In genomic region chr2:77841464-77841863, GRCm38 (mm10) we compare ENCODE assay signal across 22 mouse cellular contexts. TPM values are rescaled to one million over a fixed set of nuclear protein-coding genes. Genes with fewer than 3 reads are reported as not detected.
A peak's percentile ranks its signal among the peaks of the same experiment; 100 is the strongest.
DNase-seq lines count a peak whose midpoint lies in the region; ATAC-seq lines count a peak whose summit lies in the region.
"Had no signal": no experiment of that assay in that cellular context is flagged by ENCODE, and none has a peak within 500 bp of the region (broad histone marks: within the 10 kb centered on the region; RNA-seq: fewer than 3 reads in every experiment).

No protein-coding gene starts in this region.

- H3K9me3 ChIP-seq in heart, embryonic 12.5 days (replicated peaks), result no peaks in the 10 kb centered on the region
- H3K9me3 ChIP-seq in heart, embryonic 11.5 days (replicated peaks; ENCODE audit: control insufficient read depth, low read length), result no peaks in the 10 kb centered on the region
- H3K9me3 ChIP-seq: hindbrain, embryonic 15.5 days; limb, embryonic 15.5 days; midbrain, embryonic 13.5 days had no signal

- no peaks in the 10 kb centered on the region for H3K36me3 ChIP-seq in heart, embryonic 12.5 days
- H3K36me3 ChIP-seq in heart, embryonic 11.5 days (ENCODE audit: control insufficient read depth, insufficient read depth, low read length), result no peaks in the 10 kb centered on the region
- H3K36me3 ChIP-seq: hindbrain, embryonic 15.5 days; limb, embryonic 15.5 days; midbrain, embryonic 13.5 days had no signal

- H3K27me3 ChIP-seq in heart, embryonic 12.5 days (replicated peaks), result no peaks in the 10 kb centered on the region
- no peaks in the 10 kb centered on the region for H3K27me3 ChIP-seq in heart, embryonic 11.5 days (ENCODE audit: control insufficient read depth, insufficient read depth, low read length)
- H3K27me3 ChIP-seq: hindbrain, embryonic 15.5 days; limb, embryonic 15.5 days; midbrain, embryonic 13.5 days had no signal

- H3K9ac ChIP-seq in heart, embryonic 12.5 days, result no peak overlapping the region
- H3K9ac ChIP-seq in heart, embryonic 11.5 days (ENCODE audit: low read depth, low read length), result no peak overlapping the region
- H3K9ac ChIP-seq: hindbrain, embryonic 15.5 days; limb, embryonic 15.5 days; liver, postnatal 0 days; midbrain, embryonic 13.5 days had no signal

- no peaks in the 10 kb centered on the region for H3K4me1 ChIP-seq in heart, embryonic 12.5 days (replicated peaks)
- no peaks in the 10 kb centered on the region for H3K4me1 ChIP-seq in heart, embryonic 11.5 days (ENCODE audit: control insufficient read depth, insufficient read depth, low read length)
- H3K4me1 ChIP-seq: hindbrain, embryonic 15.5 days; limb, embryonic 15.5 days; midbrain, embryonic 13.5 days had no signal

- H3K27ac ChIP-seq in heart, embryonic 12.5 days (ENCODE audit: poor library complexity, severe bottlenecking), result no peak overlapping the region
- no peak overlapping the region for H3K27ac ChIP-seq in heart, embryonic 11.5 days (ENCODE audit: low read depth, low read length)
- H3K27ac ChIP-seq: hindbrain, embryonic 15.5 days; limb, embryonic 15.5 days; macrophage; midbrain, embryonic 13.5 days had no signal

- no peak for ATAC-seq in heart, embryonic 12.5 days (ENCODE audit: insufficient number of reproducible peaks, low FRiP score)
- ATAC-seq in heart, embryonic 11.5 days (replicated peaks; ENCODE audit: insufficient number of reproducible peaks, low FRiP score, low TSS enrichment), result no peak
- ATAC-seq in frontal cortex, adult (ENCODE audit: low TSS enrichment), result peak; percentile 87
- ATAC-seq: activated CD4-positive, CD25-positive, alpha-beta regulatory T cell, adult 4 months; intestine, postnatal 0 days; liver, postnatal 0 days; midbrain, embryonic 13.5 days had no signal

- peak; percentile 23 to 45 for DNase-seq in layer of hippocampus, postnatal 14 days (ENCODE audit: low spot score in 2 of 2)
- DNase-seq in right cerebral cortex, postnatal 10 days (ENCODE audit: low spot score in 2 of 2), result peak; percentile 37 to 70
- no peak for DNase-seq in T-cell, adult 2 months (ENCODE audit: low spot score)
- DNase-seq in lung, postnatal 36 days, result no peak
- DNase-seq in testis, postnatal 10 days (ENCODE audit: low spot score), result no peak
- DNase-seq: adrenal gland, postnatal 36 days; cerebellum, postnatal 14 days; heart, postnatal 14 days; kidney, postnatal 10 days; liver, postnatal 0 days; thymus, postnatal 25 days had no signal

- H3K4me3 ChIP-seq in heart, embryonic 12.5 days, result no peak overlapping the region
- no peak overlapping the region for H3K4me3 ChIP-seq in heart, embryonic 11.5 days (ENCODE audit: low read depth, low read length)
- H3K4me3 ChIP-seq: erythroblast, embryonic 14.5 days; hindbrain, embryonic 15.5 days; limb, embryonic 15.5 days; midbrain, embryonic 13.5 days had no signal

- H3K4me2 ChIP-seq in heart, embryonic 12.5 days, result 0 out of 2 replicates have a peak overlapping the region, but pooled peaks have one; percentile 16
- H3K4me2 ChIP-seq in heart, embryonic 11.5 days, result no peak overlapping the region
- H3K4me2 ChIP-seq: hindbrain, embryonic 15.5 days; limb, embryonic 15.5 days; midbrain, embryonic 13.5 days had no signal

- 24% methylated on average over 6 of the region's 6 CpGs for WGBS in heart, embryonic 12.5 days
- 28% methylated on average over 6 of the region's 6 CpGs for WGBS in heart, embryonic 11.5 days (ENCODE audit: insufficient replicate concordance)

RNA-seq across cellular contexts. Expression of gene Zfp385b, which starts 22.0 kb away (rescaled TPM):
- polyA plus RNA-seq in heart, embryonic 12.5 days (2016; fragmentation: Nextera tagmentation; extraction: Ambion mirVana), result 4.3 and 4.5 TPM in 2 replicates
- 3.2 and 3.8 TPM in 2 replicates for polyA plus RNA-seq in heart, embryonic 11.5 days (2014; fragmentation: Nextera tagmentation; extraction: Ambion mirVana)
- total RNA-seq in layer of hippocampus, postnatal 14 days (2021), result 10 to 100 TPM; 58.2 to 58.3 TPM
- total RNA-seq: granulocyte monocyte progenitor cell, adult 5-6 weeks had no signal
- polyA plus RNA-seq: erythroblast, embryonic 14.5 days; macrophage had no signal

Comparison
In these comparisons a context has a peak if more than half of its experiments do, and no peak if none do; other contexts are left out.
1. DNase-seq: peak in layer of hippocampus, postnatal 14 days (2 of 2) and right cerebral cortex, postnatal 10 days (2 of 2); none in T-cell, adult 2 months (single experiment), lung, postnatal 36 days (single experiment) and testis, postnatal 10 days (single experiment).